Mouse (Mus musculus) heart, adult 8-10 months (tissue): ENCODE results near the gene Myo1e. TPM values are rescaled to one million over a fixed set of nuclear protein-coding genes. Genes with fewer than 3 reads are reported as not detected.

Experiments used
- DNase-seq: peaks from one replicate; pipeline ENCODE4 v3.0.0; 2022; ENCODE audit warnings: low spot score
- microRNA-seq: library from miRNA; unstranded; fragments of <30 nt; microRNA quantifications from one replicate; pipeline ENCODE4 v1.2.0, GENCODE M21; 2022
- total RNA-seq, 4 experiments: library from RNA; stranded (reverse); gene quantifications; 2 replicates each; pipeline ENCODE4 v1.2.4; 2022

Myo1e gene
- total RNA-seq, 4 experiments from 2014 or later = 8.0 to 10.3 (median 9.1) TPM

GRCm38 (mm10) chr9:70408791-70409190 is 201.6 kb downstream of the Myo1e start:
- DNase-seq = no peak

- no peak for DNase-seq
Measured at GRCm38 (mm10) chr9:70409743-70410142, 202.6 kb downstream of the Myo1e start.

DNA sequence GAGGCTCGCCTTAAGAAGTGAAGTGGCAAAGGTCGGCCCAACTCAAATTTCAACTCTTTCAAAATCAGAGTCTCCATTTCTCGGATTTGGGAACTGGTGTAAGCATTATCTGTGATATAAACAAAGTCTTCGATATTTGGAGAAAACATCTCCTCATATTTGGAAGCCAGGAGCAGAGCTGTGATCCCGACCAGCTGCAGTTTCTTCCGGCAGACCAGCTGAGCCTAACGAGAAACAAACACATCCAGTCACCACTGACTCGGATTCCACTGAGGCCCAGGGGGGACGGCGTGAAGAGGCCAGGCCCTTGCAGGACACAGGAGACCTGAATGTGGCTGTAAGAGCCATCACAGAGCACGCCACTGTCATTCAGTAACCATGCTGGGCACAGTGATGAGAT is 203.5 kb downstream of the Myo1e start:
- no peak for DNase-seq

GRCm38 (mm10) chr9:70413038-70413437 is 205.9 kb downstream of the Myo1e start:
- DNase-seq = no peak

DNA sequence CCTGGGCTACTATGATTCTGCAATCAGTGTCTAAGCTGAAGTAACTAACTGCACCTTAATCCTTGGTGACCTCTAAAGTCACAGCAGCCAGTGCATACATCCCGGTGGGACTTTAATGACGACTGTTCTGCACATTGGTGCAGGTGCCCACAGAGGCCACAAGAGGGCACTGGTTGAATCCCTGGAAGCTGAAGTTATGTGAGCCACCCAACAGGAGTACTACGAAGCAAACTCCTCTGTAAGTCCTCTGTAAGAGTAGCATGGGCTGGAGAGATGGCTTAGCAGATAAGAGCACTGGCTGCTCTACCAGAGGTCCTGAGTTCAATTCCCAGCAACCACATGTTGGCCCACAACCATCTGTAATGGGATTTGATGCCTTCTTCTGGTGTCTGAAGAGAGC is 209.3 kb downstream of the Myo1e start:
- DNase-seq = no peak

- peak; percentile 84 for DNase-seq
Measured at GRCm38 (mm10) chr9:70421257-70422056, 214.3 kb downstream of the Myo1e start, which contains the start of gene Ccnb2. Gene Ccnb2, minus strand, starts transcription at chr9:70421547.

DNA sequence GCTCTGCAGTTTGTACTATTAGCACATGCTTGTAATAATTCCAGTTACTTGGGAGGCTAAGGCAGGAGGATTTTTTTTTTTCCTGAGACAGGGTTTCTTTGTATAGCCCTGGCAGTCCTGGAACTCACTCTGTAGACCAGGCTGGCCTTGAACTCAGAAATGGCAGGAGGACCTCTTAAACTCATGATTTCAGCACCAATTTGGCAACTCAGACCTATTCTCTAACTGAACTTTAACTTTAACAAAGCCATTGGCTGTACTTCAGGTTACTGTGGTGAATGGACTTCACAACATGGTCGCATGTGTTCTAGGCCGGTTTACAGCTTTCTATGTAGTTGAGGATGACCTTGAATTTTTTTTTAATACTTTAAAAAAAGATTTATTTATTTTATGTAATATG is 215.5 kb downstream of the Myo1e start:
- DNase-seq = no peak

DNA sequence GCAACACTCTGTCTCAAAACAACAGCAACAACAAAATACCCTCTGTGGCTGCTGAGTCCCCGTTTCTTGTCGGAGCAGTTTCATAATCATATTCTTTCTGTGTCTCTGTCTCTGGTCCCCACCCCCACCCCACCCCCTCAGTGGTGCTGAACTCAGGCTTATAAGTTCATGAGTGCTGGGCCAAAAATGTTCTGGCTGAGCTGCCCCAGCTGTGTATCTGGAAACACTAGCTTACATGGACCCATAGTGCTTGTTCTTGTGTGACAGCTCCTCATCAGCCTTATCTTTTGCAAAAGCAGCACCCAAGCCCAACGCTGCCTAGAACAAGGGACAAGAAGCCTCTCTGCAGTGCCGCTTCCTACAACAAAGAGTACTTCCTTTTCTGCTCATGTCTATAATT is 232.8 kb downstream of the Myo1e start:
- DNase-seq = peak; percentile 39

- no peak for DNase-seq
Measured at GRCm38 (mm10) chr9:70449072-70449471, 241.9 kb downstream of the Myo1e start.

Small RNA genes within 50 kb of the gene (microRNA-seq; reads per million reads assigned to microRNA genes)
- gene Mir5626 = not detected

Other genes with a start within 250 kb of the Myo1e start
- 100 to 1,000 TPM in 2 of 4 experiments, 10 to 100 TPM in 2; 89.6 to 104 (median 99.6) TPM for gene Bnip2, start 217.9 kb upstream of the Myo1e start, total RNA-seq
- 10 to 100 TPM; 50.6 to 58.9 (median 53.5) TPM for gene Gtf2a2, start 194.8 kb upstream of the Myo1e start, total RNA-seq
- under 1 TPM in 2 of 4 experiments, not detected in 2; 0.09 to 0.14 TPM for gene Gcnt3, start 169.3 kb upstream of the Myo1e start, total RNA-seq
- 10 to 100 TPM; 34.2 to 49.1 (median 41.7) TPM for gene Fam81a, start 64.8 kb upstream of the Myo1e start, total RNA-seq
- 1 to 10 TPM in 1 of 4 experiments, under 1 TPM in 3; 0.41 to 1.0 (median 0.53) TPM for gene Ccnb2, start 214.2 kb downstream of the Myo1e start, total RNA-seq